Mouse (Mus musculus) lung, postnatal 0 days (tissue): Measurements from ENCODE around the gene Mrpl34. TPM values are rescaled to one million over a fixed set of nuclear protein-coding genes. Genes with fewer than 3 reads are reported as not detected.
A peak's percentile ranks its signal among the peaks of the same experiment; 100 is the strongest.

ENCODE experiments used
- ATAC-seq: fragments of 200-750 bp; cut with Nextera tagmentation; 2 replicates; pipeline ENCODE4 v1.8.0; 2017; ENCODE audit warnings: moderate library complexity
- DNase-seq: peaks from one replicate; pipeline ENCODE4 v3.0.0-alpha.2; 2016; ENCODE audit warnings: low spot score
- H3K27ac ChIP-seq: fragments of 300-500 bp; sonication (generic); 2 replicates; pipeline ENCODE4 v1.5.1; 2014; ENCODE audit warnings: antibody characterized with exemption, mild to moderate bottlenecking, low read length, mixed read lengths
- H3K27me3 ChIP-seq: fragments of 300-500 bp; sonication (generic); replicated peaks from 2 replicates; pipeline ENCODE4 v1.6.1; 2014; ENCODE audit warnings: low read length, mixed read lengths; ENCODE audit not compliant: insufficient read depth
- H3K36me3 ChIP-seq: fragments of 300-500 bp; sonication (generic); 2 replicates; pipeline ENCODE4 v1.6.1; 2014; ENCODE audit warnings: low read length, mixed read lengths; ENCODE audit not compliant: insufficient read depth
- H3K4me1 ChIP-seq: fragments of 300-500 bp; sonication (generic); 2 replicates; pipeline ENCODE4 v1.6.1; 2014; ENCODE audit warnings: antibody characterized with exemption, low read depth, low read length, mixed read lengths; ENCODE audit not compliant: insufficient read depth
- H3K4me2 ChIP-seq: fragments of 300-500 bp; sonication (generic); replicated peaks from 2 replicates; pipeline ENCODE4 v1.6.1; 2014; ENCODE audit warnings: low read depth, mild to moderate bottlenecking, low read length, moderate library complexity, mixed read lengths
- H3K4me3 ChIP-seq: fragments of 300-500 bp; sonication (generic); 2 replicates; pipeline ENCODE4 v1.5.1; 2014; ENCODE audit warnings: low read depth, low read length
- H3K9ac ChIP-seq: fragments of 300-500 bp; sonication (generic); replicated peaks from 2 replicates; pipeline ENCODE4 v1.6.1; 2014; ENCODE audit warnings: low read depth, mild to moderate bottlenecking
- H3K9me3 ChIP-seq: fragments of 300-500 bp; sonication (generic); 2 replicates; pipeline ENCODE4 v1.6.1; 2016; ENCODE audit warnings: low read length, mixed read lengths
- CTCF ChIP-seq: IDR thresholded peaks from 2 replicates; pipeline ENCODE4 v1.5.1; 2016; ENCODE audit warnings: antibody characterized with exemption, mild to moderate bottlenecking
- EP300 ChIP-seq: IDR thresholded peaks from 2 replicates; pipeline ENCODE4 v1.6.1; 2016; ENCODE audit warnings: antibody characterized with exemption, mild to moderate bottlenecking, control low read depth
- WGBS: fragments of 180-500 bp; shearing (Covaris S2); extraction: QIAGEN DNeasy Blood & Tissue Kit; methylation state at CpG from one replicate; pipeline ENCODE4 v1.1.7; 2014; 5-methylcytosine and 5-hydroxymethylcytosine counted together
- polyA plus RNA-seq: library from polyadenylated mRNA; unstranded; fragments of >200 nt; fragmentation: Nextera tagmentation; extraction: Ambion mirVana; gene quantifications from 2 replicates; pipeline ENCODE4 v1.2.1, GENCODE M21; 2015

Mrpl34 gene
- polyA plus RNA-seq, 1 experiment from 2014 or later, result 146 TPM

GRCm38 (mm10) chr8:71471861-71472260 is 7.1 kb downstream of the Mrpl34 start:
- H3K4me2 ChIP-seq, result no peak overlapping the region
- no peak overlapping the region for H3K27ac ChIP-seq
- peaks cover 6% of the 10 kb centered on the region; the same call in 1 of the 2 replicates for H3K4me1 ChIP-seq
- DNase-seq (no peak), ATAC-seq (no peak)
- no peaks in the 10 kb centered on the region for H3K9me3 ChIP-seq
- H3K4me3 ChIP-seq, result no peak overlapping the region
- no peaks in the 10 kb centered on the region for H3K27me3 ChIP-seq
- no peak overlapping the region for H3K9ac ChIP-seq
- H3K36me3 ChIP-seq, result 0 out of 2 replicates have a peak, but pooled peaks cover 8% of the 10 kb centered on the region
- TF ChIP-seq CTCF (no peak), EP300 (no peak)
- 96% methylated on average over 17 of the region's 17 CpGs for WGBS

GRCm38 (mm10) chr8:71472601-71473386 is 8.0 kb downstream of the Mrpl34 start:
- no peak overlapping the region for H3K27ac ChIP-seq
- H3K36me3 ChIP-seq, result 0 out of 2 replicates have a peak, but pooled peaks cover 8% of the 10 kb centered on the region
- no peak overlapping the region for H3K4me3 ChIP-seq
- H3K9ac ChIP-seq, result no peak overlapping the region
- 92% methylated on average over 8 of the region's 8 CpGs for WGBS
- no peaks in the 10 kb centered on the region for H3K27me3 ChIP-seq
- ATAC-seq, result no peak
- peaks cover 6% of the 10 kb centered on the region; the same call in 1 of the 2 replicates for H3K4me1 ChIP-seq
- TF ChIP-seq CTCF, result peak; percentile 56
- no peak for TF ChIP-seq EP300
- no peak overlapping the region for H3K4me2 ChIP-seq
- no peaks in the 10 kb centered on the region for H3K9me3 ChIP-seq
- no peak for DNase-seq

- Histone ChIP-seq H3K4me3 (no peak overlapping the region), H3K27me3 (no peaks in the 10 kb centered on the region), H3K9ac (no peak overlapping the region), H3K36me3 (0 out of 2 replicates have a peak, but pooled peaks cover 8% of the 10 kb centered on the region), H3K27ac (no peak overlapping the region), H3K4me2 (no peak overlapping the region), H3K9me3 (no peaks in the 10 kb centered on the region), H3K4me1 (peaks cover 6% of the 10 kb centered on the region; the same call in 1 of the 2 replicates)
- ATAC-seq (no peak), DNase-seq (no peak)
- TF ChIP-seq EP300 (no peak), CTCF (no peak)
- WGBS, result 92% methylated on average over 18 of the region's 18 CpGs
Observed at GRCm38 (mm10) chr8:71474344-71474743, 9.6 kb downstream of the Mrpl34 start.

GRCm38 (mm10) chr8:71474785-71475701 is 10.3 kb downstream of the Mrpl34 start:
- no peak overlapping the region for H3K4me2 ChIP-seq

GRCm38 (mm10) chr8:71475702-71476075 is 10.9 kb downstream of the Mrpl34 start:
- 0 out of 2 replicates have a peak, but pooled peaks cover 8% of the 10 kb centered on the region for H3K36me3 ChIP-seq
- peak overlapping the region; percentile 58; the same call in 1 of the 2 replicates for H3K4me3 ChIP-seq
- peaks cover 6% of the 10 kb centered on the region; the same call in 1 of the 2 replicates for H3K4me1 ChIP-seq
- peak overlapping the region; percentile 73; the same call in 1 of the 2 replicates for H3K27ac ChIP-seq
- H3K4me2 ChIP-seq, result peak overlapping the region; percentile 83
- TF ChIP-seq EP300, result no peak
- no peak for TF ChIP-seq CTCF
- H3K27me3 ChIP-seq, result no peaks in the 10 kb centered on the region
- H3K9ac ChIP-seq, result no peak overlapping the region; the same call in 1 of the 2 replicates
- H3K9me3 ChIP-seq, result no peaks in the 10 kb centered on the region
- WGBS, result 27% methylated on average over 4 of the region's 4 CpGs
- DNase-seq (no peak), ATAC-seq (no peak)

More at GRCm38 (mm10) chr8:71474785-71475701, 10.3 kb downstream of the Mrpl34 start:
- DNase-seq (no peak), ATAC-seq (no peak)
- Histone ChIP-seq H3K9me3 (no peaks in the 10 kb centered on the region), H3K4me1 (peaks cover 6% of the 10 kb centered on the region; the same call in 1 of the 2 replicates), H3K4me3 (no peak overlapping the region), H3K27me3 (no peaks in the 10 kb centered on the region), H3K9ac (no peak overlapping the region), H3K36me3 (0 out of 2 replicates have a peak, but pooled peaks cover 8% of the 10 kb centered on the region), H3K27ac (no peak overlapping the region)
- TF ChIP-seq CTCF, result no peak
- TF ChIP-seq EP300, result no peak
- 89% methylated on average over 25 of the region's 25 CpGs for WGBS
